Mouse (Mus musculus): ENCODE measurements around the gene Grtp1.

Gene Grtp1

DNA sequence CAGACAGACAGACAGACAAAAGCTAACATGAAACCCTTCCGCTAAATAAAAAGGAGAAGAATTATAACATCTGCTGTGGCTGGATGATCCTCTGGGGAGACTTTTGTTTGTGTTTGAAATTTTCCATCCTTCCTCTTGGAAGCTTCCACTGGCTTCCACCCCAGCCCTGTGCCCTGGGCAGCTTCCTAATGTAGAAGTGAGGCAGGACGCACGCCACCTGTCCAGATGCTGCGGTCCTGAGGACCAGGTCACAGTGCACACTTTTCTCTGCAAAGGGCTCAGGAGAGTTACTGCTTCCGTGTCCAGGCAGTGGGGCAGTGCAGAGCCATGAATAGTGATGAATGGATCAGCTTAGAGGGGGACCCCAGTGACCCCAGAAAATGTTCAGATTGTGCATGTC lies 4.9 kb upstream of the Grtp1 start:
- DNase-seq (ENCODE audit: low read depth, low spot score): no peak

DNA sequence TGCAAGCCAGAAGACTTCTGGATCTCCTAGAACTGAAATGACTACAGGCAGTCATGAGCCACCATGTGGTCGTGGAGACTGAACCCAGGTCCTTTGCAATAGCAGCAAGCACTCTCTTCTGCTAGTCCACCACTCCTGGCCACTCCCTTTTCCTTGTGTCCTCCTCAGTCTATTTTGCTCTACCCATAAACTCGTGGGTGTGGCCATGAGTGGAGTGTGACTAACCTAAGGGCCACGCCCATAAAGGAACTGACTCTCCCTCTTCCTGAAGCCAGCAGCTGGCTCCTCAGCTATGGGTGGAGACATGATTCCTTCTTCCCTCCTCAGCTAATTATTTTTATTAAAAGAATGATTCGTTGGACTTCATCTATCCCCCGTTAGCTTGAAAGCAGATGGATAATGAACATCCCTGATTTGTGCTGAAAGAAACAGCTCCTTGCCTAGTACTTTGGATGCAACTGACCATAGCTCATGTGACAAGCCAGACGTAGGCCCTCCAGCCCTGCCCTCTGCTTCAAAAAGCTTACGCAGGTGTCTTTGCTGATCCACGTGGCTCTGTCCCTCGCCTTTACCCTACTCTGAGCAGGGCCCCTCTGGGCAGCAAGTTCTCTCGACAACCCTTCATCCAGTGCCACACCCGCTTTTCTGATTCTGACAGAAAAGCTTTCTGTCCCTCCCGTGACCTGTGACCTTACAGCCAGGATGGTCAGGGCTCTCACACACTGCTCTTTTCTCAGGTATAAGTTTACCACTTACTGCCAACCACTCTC lies 4.1 kb upstream of the Grtp1 start:
- no peak for DNase-seq (ENCODE audit: low read depth, low spot score)

DNA sequence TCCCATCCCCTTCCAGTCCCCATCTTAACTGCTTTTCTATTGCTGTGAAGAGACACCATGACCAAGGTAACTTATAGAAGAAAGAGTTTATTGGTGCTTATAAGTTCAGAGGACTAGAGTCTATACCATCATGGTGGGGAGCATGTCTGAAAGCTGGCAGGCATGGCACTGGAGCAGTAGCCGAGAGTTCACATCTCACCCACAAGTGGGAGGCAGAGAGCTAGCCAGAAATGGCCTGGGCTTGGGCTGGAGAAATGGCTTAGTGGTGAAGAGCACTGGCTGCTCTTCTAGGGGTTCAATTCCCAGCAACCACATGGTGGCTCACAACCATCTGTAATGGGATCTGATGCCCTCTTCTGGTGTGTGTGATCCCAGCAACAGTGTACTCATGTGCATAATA lies 3.1 kb upstream of the Grtp1 start:
- no peak for DNase-seq (ENCODE audit: low read depth, low spot score)

DNA sequence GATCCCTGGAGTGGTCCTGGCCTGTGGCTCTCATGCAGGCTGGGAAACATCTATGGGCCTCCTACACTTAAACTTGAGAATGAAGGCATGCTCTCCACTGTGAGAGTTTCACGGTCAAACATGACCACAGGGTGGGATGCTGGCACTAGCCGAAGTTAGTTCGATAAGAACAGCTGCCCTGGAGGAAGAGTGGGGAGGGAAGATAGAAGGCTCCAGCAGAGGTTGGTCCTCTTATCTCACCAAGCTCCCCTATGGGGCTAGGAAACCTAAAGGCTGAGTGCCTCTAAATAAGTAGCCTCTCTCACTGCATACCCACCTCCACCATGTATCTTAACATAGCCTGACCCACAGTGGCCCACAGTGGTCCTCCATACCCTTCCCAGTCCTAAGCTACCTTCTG lies 2.4 kb upstream of the Grtp1 start:
- no peak for DNase-seq (ENCODE audit: low read depth, low spot score)

DNA sequence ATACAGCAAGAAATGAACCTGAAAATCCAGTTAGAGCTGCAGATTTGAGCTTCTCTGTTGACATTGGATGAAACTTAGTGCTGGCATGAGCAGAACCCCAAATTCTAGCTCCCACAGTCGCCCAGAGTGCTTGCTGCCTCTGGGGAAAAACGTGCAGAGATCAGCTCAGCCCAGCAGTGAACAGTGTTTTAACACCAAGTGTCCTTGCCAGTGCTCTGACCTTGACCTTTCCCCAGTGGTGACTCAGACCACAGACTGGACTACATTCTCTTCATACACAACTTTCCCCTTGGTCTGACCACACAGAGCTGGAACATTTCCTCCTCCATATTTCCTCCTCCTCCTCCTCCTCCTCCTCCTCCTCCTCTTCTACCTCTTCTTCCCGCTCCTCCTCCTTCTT lies 1.6 kb upstream of the Grtp1 start:
- DNase-seq (ENCODE audit: low read depth, low spot score): no peak

DNA sequence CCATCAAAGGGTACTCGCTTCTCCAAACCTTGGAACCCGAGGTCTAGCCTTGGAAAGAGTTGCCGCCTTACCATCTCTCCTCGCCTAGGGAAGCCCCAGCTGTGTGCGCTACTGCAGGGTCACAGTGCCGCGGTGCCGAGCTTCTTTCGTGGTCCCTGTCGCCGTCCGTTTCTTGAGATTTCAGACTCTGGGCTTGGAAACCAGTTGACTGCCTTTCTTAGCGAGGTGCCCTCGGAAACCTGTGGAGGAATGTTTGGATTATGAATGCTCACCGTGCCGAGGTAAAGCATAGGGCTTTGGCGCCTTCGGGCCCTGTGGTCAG lies 554 bp upstream of the Grtp1 start:
- DNase-seq (ENCODE audit: low read depth, low spot score): no peak

DNA sequence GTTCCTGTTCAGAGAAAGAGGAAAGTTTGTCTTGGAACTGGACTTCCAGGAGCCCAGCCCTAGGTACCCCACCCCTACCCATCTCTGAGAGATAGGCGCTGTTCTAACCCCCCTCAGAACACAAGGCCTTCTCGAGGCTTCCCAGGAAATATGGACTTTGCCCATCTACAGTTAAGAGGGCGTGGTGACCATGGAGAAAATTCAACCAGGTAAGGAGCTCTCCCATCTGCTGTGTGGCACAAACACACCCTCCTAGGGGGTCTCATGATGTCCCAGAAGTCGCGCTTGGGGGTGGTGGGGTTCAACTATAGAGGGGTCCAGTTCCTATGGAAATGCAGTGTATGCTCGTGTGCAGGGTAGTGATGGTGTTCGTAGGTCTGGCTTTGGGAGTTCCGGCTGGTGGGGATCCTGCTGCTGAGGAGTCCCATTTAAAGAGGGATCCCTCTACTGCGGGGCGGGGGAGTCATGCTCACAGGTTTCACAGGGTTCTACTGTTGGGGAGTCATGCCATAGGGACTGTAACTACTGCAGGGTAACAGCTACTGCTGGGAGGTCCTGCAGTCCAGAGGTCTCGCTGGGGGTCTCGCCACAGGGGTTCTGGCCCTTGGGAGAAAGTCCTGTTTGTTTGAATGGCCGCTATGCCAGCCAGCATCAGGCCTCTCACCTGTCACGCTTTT lies 897 bp downstream of the Grtp1 start:
- DNase-seq (ENCODE audit: low read depth, low spot score): no peak

DNA sequence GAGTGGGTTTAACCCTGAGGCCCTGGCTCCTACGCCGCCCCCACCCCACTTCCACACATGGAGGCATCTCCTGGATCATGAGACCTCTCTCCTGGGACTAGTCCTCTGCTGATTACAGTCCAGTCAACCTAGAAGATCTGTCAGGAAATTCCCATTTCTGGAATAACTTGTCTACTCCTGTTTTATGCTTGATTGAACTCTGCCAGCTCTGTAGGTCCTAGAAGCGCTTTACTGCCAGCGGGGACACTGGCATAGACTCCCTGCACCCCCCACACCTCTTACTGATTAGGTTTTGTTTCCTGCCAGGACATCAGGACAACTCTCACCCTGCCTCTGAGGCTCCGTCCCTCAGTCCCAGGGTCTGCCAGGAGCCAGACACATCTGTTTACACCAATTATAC lies 2.9 kb downstream of the Grtp1 start:
- no peak for DNase-seq (ENCODE audit: low read depth, low spot score)

DNA sequence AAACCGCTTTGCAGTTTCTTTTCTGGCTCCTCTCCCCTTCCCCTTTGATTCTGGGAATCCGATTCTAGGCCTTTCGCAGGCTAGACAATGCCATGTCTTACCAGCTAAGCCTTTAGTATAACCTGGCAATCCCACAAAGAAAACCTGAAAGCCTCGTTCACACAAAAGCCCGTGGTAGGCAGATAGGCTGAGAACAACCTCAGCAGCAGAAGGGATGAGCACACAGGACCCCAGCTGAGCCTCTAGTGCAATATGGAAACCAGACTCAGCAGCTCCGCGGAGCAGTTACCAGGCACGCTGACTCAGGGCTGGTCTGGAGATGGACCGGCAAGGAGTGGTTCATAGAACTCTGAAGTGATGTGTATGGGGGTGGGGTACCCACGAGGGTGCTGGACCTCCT lies 5.6 kb downstream of the Grtp1 start:
- DNase-seq (ENCODE audit: low read depth, low spot score): no peak

DNA sequence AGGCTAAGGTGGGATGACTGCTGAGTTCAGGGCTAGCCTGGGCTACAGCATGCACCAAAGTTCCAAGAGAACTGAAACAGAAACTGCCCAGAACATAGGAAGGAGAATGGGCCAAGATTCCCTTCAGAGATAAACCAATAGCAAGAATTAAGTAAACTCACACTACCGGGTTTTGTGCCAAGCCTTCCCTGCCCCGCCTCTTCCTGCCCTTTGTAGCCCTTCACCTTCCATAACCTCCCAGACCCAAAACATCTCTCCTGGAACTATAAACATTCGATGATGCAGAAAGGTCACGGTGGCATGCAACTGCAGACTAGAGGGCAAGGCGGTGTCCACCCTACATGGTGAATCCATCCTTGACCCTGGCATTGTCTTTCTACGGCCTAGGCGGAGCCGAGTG lies 10.2 kb downstream of the Grtp1 start:
- no peak for DNase-seq (ENCODE audit: low read depth, low spot score)

DNA sequence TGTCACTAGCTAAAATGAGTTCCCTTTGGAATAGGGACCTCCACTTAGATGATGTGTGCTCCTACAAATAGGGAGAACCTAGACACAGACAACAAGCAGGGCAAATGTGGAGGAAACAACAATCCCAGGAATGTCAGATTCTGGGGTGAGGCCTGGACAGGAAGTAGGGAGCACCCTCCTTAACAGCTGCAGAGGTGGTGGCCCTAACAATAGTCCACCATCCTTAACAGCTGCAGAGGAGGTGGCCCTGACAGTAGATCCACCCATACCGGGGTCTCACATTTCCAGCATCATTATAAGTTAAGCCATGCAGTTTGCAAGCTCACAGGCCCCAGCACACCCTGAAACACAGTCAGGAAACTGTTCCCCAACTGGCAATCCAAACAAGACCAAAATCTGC lies 11.6 kb downstream of the Grtp1 start:
- no peak for DNase-seq (ENCODE audit: low read depth, low spot score)

DNA sequence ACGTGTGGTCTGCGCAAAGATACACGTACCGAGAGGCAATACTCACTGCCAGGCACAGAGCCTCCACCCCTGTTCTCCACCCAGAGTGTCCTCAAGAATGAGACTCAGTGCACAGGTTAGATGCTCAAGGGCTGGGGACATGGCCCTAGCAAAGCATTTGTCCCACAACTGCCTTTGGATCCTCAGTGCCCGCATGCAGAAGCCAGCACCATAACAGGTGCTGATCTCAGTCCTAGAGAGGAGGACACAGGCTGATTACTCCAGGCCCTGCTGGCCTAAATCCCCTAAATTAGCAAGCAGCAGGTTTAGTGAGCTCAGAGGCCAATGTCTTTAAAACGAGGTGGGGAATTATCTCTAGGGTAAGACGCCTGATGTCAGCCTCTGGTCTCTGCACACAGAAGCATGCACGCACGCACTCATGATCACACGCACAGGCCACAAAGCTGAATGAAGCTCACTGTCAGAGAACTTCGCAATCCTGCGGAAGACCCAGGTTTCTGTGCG lies 12.3 kb downstream of the Grtp1 start:
- no peak for DNase-seq (ENCODE audit: low read depth, low spot score)

DNA sequence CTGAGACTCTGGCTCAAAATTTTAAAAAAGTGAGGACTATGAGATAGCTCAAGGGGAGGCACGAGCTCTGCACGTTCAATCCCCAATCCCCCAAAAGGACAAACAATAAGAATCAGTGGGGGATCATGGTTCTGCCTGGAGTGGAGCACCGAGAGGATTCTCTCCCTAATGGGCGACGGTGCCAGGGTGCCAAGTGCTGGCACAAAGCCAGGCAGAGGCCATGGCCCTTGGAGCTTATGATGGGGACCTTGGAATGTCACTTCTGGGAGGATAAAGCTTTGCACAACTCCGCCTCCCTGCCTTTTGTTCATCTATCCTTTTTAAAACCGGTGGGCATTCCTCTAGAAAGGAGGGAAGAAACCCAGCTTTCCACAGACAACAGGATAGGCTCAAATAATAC lies 12.8 kb downstream of the Grtp1 start:
- DNase-seq (ENCODE audit: low read depth, low spot score): no peak

DNA sequence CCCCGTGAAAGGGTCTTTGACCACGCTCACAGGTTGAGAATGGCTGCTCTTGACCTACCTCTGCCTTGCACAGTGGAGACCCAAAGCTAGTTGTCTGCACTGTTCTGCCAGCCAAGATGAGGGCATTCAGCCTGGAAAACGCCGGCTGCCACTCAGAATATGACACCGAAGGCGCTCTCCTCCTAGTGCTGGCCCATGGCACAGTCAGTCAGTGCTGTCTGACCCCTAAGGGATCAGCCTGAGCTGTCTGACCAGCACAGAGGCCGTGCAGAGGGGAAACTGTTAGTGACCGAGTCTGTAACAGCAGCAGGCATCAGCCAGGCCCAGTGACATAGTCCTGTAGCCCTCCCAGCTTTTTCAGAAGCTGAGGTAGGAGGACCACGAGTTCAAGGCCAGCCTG lies 13.2 kb downstream of the Grtp1 start:
- no peak for DNase-seq (ENCODE audit: low read depth, low spot score)

DNA sequence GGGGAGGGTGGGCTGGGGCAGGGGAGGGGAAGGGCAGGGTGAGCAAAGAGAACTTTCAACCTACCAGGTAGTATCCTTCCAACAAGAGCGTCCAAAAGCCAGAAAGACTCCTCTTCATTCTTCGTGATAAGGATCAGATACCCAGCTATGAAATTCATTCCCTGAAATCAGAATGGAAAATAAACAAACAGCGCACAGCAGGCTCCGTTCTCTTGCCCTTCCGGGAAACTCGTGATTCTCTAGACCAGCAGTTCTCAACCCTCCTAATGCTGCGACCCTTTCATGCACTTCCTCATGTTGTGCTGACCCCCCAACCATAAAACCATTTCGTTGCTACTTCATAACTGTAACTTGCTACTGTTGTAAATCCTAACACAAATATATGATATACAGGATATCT lies 13.6 kb downstream of the Grtp1 start:
- DNase-seq (ENCODE audit: low read depth, low spot score): no peak

DNA sequence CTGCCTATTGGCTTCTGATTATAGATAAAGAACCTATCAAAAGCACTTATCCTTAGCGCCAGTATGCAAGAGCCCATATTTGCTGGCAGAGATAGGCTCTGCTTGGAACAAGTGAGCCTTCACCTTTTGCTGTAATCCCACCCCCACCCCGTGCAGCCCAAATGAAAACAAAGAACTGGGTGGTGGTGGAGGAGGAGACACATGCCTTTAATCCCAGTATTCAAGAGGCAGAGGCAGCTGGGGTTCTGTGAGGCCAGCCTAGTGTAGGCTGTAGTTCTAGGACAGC lies 18.8 kb downstream of the Grtp1 start:
- no peak for DNase-seq (ENCODE audit: low read depth, low spot score)

DNA sequence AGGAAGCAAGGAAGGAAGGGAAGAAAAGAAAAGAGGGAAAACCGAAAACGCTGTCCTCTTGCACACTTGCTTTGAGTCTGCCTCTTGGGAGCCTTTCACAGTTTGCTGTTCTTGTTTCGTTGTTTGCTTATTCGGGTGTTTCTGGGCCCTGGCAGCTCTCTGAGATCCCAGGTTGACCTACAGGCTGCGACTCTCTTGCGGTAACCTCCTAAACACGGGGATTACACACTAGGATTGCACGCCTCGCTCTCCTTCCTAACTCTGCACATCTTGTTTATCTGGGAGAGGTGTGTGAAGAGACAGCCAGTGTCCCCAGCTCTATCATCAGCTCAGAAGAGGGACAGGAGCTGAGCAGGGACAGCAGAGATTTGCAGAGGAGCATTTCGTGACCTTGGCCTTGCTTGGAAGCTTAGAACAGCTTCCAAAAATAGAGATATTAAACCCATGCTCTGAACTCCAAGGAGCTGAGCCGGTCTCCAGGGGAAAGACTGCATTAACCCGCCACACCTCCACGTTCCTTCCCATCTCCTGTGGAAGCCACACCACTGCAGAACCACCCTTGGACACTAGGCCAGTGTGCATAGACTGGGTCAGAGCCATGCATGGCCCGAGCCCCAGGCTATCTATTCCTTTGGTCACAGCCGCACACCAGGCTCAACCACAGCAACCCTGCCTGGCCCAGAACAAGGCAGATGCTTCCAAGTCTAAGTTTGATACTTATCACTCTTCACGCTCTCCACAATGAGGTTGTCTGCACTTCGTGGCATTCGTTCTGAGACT lies 19.3 kb downstream of the Grtp1 start:
- DNase-seq (ENCODE audit: low read depth, low spot score): no peak

DNA sequence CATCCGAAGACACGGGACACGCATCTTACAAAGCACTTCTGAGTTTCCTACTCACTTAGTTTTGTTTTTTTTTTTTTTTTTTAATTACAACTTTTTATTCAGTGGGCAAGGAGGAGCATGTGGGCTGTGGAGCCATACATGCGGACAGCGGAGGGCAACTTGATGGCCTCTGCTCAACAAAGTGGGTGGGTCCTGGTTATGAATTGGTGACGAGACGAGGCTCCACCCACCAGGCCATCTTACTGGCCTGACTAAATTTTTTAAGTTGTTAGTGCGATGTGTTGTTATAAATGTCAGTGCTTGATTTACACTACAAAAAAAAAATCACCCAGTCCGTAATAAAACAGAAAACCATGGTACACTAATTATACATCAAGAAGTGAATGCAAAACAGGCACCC lies 20.0 kb downstream of the Grtp1 start:
- no peak for DNase-seq (ENCODE audit: low read depth, low spot score)

DNA sequence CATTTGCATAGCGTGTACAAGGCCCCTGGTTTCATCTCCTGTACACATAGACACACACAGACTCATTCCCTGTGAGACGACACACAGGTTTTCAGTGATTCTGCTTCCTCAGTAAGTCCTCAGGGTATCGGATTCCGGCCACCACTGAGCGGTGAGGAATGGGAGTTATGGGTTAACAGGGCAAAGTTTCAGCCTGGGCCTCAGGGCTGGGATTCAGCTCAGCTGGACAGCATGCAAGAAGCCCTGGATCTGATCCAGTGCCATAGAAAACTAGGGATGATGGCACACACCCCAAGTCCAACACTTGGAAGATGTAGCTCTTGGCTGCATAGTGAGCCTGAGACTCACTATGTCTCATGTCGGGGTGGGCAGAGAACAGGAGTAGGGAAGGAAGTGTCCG lies 20.5 kb downstream of the Grtp1 start:
- DNase-seq (ENCODE audit: low read depth, low spot score): no peak

DNA sequence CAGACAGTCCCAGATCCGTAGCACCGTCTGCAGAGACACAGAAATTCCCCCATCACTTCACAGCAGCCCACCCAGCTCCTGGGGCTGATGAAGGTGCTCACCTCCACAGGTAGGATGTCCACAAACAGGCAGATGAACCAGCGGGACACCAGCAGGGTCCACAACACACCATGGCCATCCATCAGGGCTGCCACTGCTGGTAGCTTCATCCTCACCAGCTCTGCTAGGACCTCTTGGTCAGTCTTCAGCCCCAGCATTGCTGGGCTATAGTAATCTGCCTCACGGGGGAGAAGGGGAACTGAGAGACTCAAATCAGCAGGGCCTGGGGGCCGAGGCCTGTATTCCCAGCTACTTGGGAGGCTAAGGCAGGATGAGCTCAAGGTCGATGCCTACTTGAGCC lies 20.9 kb downstream of the Grtp1 start:
- no peak for DNase-seq (ENCODE audit: low read depth, low spot score)

DNA sequence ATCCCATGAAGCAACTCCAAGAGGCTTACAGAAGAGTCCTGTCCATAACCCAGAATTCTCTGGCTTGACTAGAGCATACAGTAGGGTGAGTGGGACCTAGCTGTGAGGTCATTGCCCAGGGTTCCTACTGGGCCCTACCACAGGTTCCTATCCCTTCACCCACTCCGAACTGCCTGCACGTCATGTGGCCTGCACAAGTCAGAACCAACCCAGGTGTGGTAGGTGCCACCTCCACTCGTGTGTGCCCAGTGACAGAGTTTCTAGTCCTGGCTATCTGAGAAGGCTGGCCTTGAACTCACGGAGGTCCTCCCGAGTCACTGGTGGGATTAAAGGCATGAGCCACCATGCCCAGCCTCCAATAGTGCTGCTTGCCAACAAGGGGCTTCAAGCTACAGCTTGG lies 22.3 kb downstream of the Grtp1 start:
- DNase-seq (ENCODE audit: low read depth, low spot score): no peak

DNA sequence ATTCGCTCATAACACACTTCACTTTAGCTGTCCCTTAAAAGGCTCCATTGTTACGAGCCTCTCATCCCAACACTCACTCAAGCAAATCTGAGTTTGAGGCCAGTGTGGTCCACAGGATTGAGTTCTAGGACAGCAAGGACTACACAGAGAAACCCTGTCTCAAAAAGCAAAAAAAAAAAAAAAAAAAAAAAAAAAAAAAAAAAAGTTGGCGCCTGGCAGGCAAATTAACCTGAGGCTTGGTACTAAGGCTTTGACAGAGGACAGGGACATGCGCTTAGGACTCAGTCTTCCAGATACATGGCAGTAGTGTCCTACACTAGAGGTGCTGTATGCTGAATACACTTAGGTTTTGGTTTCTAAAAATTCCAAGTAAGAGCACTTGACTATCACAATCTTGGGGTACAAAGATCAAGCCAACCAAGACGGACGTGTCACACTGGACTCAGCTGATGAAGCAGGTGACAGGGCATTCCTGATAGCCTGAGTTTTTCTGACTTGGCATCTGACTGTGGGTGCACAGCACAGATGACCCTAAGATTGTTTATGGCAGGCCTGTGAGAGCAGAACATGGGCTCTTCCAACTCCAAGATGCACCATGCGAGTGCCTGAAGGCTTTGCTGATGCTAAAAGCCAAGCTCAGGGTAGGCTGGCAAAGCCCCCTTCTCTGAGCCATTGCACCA lies 23.1 kb downstream of the Grtp1 start:
- no peak for DNase-seq (ENCODE audit: low read depth, low spot score)

DNA sequence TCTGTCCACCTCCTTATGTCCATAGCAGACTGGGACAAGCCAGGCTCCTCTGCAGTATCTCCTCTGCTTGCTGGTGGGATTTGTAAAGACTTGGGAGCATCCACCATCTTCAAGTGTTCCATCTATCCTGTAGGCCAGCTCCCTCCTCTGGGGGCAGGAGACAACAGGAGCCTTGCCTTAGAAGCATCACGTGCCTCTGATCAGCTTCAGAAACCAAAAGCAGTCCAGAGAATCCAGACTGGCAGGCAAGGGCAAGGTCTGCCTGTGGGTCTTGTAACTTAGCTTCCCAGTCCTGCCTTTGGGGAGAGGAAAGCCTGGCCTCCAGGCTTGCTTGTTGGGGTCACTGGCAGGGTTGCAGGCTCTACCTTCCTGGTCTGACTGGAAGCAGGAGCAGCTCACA lies 24.8 kb downstream of the Grtp1 start:
- DNase-seq (ENCODE audit: low read depth, low spot score): no peak

Data from embryo, embryonic 11.5 days (tissue).